Mouse (Mus musculus): Measurements from ENCODE around the gene Mtmr12.

DNA sequence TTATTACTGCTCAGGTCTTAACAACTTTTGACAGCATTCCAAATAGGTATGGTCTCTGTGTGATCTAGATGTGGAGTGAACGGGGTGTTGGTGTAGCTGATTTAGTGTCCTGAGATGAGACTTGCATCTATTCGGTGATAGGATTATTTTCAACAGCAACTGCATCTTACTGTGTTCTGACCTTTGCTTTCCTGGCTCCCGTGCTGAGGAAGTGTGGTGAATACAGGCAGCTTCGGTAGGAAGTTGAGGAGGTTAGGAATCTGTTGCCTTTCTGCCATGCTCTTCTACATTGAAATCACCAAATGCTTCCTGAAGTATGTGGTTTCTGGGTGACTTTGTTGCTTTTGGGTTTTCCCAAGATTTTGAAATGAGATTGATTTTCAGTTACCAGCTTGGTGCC, 22.5 kb downstream of the Mtmr12 start:
- no peak for TF ChIP-seq CTCF (IDR thresholded peaks at IDR 0.05; ENCODE audit: extremely low read depth, insufficient read length, insufficient replicate concordance, low read depth, low read length)
- TF ChIP-seq POLR2A (IDR thresholded peaks at IDR 0.05; ENCODE audit: low read depth, low read length) = no peak
